Mouse (Mus musculus) bone marrow macrophage, adult 2 months (primary cell): ENCODE data around the gene Akt1.

Experiments
- CTCF ChIP-seq: IDR thresholded peaks from 2 replicates; pipeline ENCODE4 v1.5.1; 2012; ENCODE audit warnings: low read depth, mild to moderate bottlenecking, low read length, moderate library complexity
- POLR2A ChIP-seq: IDR thresholded peaks from 2 replicates; pipeline ENCODE4 v1.6.1; 2012; ENCODE audit warnings: mild to moderate bottlenecking, low read depth, low read length, borderline replicate concordance

- TF ChIP-seq POLR2A (no peak), CTCF (no peak)
Measured at GRCm38 (mm10) chr12:112671891-112672290, 2.8 kb downstream of the Akt1 start.
